Mouse (Mus musculus): ENCODE measurements around the gene Snap25. TPM values are rescaled to one million over a fixed set of nuclear protein-coding genes. Genes with fewer than 3 reads are reported as not detected.

Gene Snap25
- total RNA-seq, 2 experiments from 2014 or later = not detected

DNA sequence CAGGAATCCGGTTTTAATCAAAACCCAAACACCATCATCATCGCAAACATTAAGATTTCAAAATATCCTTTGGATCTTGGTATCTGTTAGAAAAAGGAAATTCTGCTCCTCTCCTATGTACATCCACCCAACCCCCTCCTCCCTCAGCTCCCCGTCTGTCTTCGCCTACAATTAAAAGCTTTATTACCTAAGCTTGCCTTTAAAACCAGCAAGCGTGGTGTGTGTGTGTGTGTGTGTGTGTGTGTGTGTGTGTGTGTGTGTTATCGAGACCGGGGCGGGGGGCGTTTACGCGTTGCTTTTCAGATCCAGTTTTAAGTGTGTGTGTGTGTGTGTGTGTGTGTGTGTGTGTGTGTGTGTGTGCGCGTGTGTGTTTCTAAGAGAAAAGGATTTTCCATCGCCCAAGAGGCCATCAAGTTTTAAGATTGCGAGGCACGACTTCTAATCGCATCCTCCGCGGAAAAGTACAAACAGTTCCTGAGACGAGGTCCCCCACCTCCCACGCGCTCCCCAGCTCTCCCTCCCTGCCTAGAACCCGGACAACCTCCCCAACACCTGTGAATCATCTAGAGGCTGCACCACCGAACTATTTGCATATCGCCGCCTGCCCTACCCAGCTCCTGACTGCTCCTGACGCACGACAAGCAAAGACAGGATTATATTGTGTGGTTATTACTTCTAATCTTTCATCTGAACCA lies 1.4 kb upstream of the Snap25 start:
- no peak for DNase-seq (ENCODE audit: low spot score)
- intact Hi-C loops (cut with DNase I) = loop anchor here (10.0 kb wide), 1 partner anchor 173 kb away; the partner anchor contains the start of gene AL731706.2

DNA sequence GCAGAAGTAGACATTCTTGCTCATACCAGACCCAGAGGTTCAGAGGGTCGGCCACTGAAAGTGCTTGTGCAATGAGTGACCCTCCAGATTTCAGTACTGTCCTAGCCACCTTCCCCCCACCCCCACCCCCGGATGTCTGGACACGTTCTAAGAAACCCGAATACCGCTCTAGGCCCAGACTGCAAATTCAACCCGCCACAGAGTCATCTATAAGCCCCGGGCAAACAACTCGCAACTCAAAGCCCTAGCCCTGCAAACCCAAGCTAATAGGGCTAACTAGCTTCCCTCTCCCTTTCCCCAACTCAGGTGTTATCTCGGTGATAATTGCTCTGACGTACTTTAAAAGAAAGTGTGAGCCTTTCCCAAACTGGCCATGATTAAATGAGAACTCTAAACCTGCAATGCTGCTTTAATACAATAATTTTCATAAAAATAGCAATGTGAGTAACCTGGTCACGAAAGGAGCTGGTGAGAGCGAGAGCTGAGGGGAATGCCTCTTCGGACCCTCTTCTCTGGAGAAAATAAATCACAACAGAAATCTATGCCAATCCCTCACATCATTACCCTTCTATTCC lies 725 bp upstream of the Snap25 start:
- DNase-seq (ENCODE audit: low spot score) = no peak
- intact Hi-C loops (cut with DNase I) = loop anchor here (10.0 kb wide), 1 partner anchor 172 kb away; the partner anchor contains the start of gene AL731706.2

DNA sequence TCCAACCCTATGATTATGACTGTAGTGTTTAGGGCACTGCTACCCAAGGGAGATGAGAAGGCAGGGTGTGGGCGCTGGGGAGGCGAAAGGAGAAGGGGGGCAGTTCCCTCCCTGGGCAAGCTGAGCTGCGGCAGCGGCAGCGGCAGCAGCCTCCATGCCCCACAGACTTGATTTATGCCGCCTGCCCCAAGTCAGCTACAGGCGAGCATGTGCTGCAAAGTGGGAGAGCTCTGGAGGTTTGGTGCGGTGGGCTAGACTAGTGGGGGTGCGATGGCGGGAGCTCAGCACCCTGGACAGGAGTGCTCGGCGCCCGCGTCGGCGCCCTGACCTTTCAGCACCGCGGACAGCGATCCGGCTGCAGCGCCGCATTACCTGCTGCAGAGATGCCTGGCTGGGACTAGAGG lies 757 bp downstream of the Snap25 start:
- intact Hi-C loops (cut with DNase I) = loop anchor here (10.0 kb wide), 1 partner anchor 171 kb away; the partner anchor contains the start of gene AL731706.2
- peak; percentile 21 for DNase-seq (ENCODE audit: low spot score)

DNA sequence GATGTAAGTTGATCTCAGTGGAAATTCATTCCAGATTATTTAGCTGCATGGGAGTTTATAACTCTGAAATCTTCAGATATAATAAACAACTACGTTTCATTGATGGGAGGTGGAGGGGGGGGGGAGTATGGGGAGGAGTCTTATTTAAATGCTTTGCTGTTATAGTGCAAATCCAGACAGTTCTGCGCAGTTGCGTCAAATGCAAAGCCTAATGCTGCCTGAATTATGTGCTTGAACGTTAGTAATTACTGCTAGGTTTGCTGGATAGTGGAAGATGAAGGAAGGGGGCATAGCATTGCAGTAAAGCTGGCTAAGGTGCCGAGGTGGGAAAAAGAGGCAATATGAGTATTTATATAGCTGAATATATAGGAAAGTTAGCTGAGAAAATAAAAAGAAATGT lies 2.3 kb downstream of the Snap25 start:
- DNase-seq (ENCODE audit: low spot score) = no peak

DNA sequence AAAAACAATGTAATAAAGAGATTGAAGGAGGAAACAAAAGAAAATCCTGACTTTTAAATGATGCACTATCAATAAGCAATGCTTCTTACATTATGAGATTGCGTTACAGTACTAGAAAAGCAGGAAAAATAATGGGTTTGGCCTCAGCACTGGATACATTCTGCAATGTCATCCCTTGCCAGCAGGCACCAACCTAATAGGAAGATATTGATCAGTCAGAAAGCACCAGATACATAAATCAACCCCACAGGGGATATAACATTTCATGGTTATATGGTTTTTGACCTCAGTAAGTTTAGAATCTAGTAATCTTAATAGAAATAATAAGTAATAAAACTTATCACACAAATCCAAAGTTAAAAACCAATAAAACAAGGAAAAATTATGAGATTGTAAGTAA lies 3.1 kb downstream of the Snap25 start:
- intact Hi-C loops (cut with DNase I) = loop anchor here (10.0 kb wide), 1 partner anchor 168 kb away; the partner anchor contains the start of gene AL731706.2
- no peak for DNase-seq (ENCODE audit: low spot score)

More for the DNA sequence above, 2.3 kb downstream of the Snap25 start:
- intact Hi-C loops (cut with DNase I) = loop anchor here (10.0 kb wide), 1 partner anchor 169 kb away; the partner anchor contains the start of gene AL731706.2

DNA sequence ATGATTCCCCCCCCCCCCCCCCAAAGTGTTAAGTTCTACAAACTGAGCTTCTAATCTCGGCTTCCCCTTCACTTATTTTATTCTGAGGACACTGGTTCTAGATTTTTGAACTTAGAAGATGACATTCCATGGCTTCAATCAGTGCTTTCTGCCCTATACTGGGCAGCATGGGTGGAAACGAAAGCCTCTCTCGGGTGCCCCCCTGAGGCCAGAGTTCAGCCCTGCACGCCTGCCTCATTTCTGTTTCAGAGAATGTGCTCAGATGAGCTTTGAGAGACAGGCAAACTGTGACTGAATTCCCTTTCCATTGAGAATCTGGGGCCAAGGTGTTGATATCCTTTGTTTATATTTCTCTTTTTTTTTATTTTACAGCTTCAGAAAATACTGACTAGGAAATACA lies 7.0 kb downstream of the Snap25 start:
- intact Hi-C loops (cut with DNase I) = loop anchor here (5.0 kb wide), 1 partner anchor 233 kb away; no protein-coding TSS in a partner anchor
- DNase-seq (ENCODE audit: low spot score) = no peak

DNA sequence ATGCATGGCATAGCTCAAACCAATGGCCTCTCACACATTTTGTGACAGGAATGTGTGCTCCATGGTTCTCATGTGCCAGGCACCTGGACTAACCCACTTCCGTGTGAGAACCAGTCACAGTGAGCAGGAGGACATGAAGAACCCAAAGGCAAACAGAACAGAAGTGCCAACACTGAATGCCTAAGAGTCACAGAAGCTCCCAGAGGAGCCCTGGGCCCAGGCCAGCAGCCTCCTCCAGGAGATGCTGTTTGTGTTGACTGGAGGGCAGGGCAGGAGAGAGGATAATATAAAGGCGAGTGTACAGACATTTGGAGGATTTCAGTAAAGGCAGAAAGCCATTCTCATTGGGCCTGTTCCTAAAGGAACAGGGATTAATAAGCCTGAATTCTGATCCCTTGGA lies 25.0 kb downstream of the Snap25 start:
- intact Hi-C loops (cut with DNase I) = no loop called here
- DNase-seq (ENCODE audit: low spot score) = no peak

DNA sequence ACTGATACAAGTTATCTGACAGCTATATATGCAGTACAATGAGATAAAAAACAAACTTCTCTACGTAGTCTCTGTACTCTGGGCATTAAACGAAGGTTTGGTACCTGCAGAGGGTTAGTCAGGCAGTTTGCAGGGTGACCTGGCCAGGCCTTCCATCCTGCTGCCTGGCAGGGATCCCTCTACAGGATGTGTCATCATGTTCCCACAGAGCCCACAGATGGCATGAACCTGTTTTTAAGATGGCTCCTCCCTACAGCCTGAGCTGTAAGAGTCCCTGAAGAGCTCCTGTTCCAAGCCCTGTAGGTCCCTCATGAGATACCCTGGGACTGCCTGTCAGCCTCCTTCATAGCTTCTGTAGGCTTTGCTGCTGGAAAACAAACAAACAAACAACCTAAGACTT lies 29.0 kb downstream of the Snap25 start:
- intact Hi-C loops (cut with DNase I) = no loop called here
- no peak for DNase-seq (ENCODE audit: low spot score)

DNA sequence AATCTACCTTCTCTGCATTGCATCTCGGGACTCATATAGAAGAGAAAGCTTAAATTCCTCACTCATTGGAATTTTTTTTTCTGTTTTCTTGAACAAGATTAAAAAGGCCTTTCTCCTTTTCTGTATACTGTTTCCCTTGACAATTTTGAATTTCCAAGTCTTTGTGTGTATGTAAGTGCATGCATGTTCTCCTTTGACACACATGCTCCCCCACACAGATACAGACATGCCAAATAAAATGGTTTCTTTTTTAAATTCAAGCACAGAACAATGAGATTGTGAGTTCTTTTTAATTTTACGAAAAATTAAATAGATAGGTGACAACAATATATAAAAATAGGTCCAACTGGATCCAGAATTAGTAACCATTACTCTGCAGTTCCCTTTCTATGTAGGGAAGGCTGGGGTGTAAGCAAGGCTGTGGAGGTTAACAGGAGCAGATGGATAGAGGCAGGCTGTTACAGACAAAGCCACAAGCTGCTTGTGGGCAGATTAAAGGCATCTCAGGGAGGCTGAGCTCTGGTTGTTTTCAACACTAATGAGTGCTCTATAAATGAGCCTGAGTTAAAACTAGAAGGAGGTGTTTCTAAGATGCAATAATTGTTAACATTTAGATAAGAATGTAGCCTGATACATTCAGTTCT lies 31.6 kb downstream of the Snap25 start:
- intact Hi-C loops (cut with DNase I) = no loop called here
- no peak for DNase-seq (ENCODE audit: low spot score)

DNA sequence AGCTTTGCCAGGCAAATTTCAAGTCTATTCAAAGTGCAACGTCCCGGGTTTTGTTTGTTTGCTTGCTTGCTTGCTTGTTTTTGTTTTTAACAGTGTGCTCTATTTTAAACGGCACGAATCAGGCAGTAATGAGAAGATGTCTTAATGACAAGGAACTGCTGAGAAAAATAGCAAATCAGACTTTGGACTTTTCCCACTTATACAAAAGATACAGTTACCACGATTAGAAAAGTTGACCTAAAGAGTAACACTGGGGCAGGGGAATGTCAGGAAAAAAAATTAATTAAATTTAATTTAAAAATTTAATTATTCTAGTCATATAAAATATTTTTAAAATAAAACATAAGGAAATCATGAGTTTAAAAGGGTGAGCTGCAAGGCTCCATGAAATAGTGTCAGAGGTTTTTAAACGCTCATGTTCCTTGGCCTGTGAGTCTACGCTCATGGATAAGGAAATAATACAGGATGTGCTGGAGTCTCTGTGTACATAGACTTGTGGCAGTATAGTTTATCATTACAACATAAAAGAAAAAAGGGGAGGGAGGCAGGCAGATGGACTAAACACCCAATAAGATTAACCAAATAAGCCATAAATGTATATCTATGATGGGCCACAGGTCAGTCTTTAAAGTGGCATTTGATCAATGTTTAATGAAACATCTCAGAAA lies 32.2 kb downstream of the Snap25 start:
- intact Hi-C loops (cut with DNase I) = no loop called here
- no peak for DNase-seq (ENCODE audit: low spot score)

DNA sequence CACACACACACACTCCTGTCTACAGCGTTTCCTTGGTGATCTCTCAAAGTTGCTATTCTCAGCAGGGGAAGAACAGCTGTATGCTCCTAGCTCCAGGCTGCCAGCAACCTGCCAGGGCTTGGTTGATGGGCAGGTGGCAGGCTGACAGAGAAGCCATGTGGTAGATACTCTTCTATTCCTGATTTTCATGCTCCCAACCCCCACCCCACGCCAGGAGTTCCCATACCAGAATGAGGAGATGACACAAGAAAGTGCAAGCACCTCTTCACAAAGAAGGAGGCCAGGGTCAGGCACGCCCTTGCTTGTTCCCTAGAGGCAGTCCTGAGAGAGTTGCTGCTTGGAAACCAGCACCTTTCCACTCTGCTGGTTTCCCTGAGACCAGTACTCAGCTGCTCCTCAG lies 40.4 kb downstream of the Snap25 start:
- intact Hi-C loops (cut with DNase I) = no loop called here
- no peak for DNase-seq (ENCODE audit: low spot score)

DNA sequence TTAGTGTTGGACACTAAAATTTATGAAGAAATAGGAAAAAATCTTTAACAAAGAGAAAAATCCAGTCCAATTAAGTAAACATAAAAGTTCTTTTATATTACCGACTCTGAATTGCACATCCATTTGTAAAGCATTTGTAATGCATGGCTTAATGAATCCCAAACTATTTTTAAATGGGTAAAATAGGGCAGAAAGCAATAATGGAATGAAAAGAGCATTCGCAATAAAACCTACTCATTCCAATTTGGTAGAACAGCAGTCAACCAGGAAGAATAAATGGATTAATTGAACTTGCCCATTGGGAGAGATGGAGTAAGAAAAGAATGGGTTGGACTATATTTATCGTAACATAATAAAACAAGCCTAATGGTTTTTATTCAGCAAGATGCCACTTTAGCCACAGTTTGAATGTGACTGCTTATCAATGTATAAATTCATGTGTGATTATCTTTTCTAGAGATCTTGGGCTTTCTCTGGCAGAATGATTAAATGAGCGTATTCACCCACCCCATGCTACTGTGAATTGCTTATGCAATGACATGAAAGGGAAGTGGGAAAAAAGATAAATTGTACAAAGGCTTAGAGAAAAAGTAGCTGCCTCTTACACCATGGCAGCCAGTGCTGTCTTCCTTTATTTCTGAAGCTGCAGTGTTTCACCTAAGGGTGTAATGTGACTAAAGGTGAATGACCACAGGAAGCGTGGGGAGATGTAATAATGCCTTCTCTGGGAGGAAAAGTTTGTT lies 45.7 kb downstream of the Snap25 start:
- DNase-seq (ENCODE audit: low spot score) = no peak
- intact Hi-C loops (cut with DNase I) = no loop called here

DNA sequence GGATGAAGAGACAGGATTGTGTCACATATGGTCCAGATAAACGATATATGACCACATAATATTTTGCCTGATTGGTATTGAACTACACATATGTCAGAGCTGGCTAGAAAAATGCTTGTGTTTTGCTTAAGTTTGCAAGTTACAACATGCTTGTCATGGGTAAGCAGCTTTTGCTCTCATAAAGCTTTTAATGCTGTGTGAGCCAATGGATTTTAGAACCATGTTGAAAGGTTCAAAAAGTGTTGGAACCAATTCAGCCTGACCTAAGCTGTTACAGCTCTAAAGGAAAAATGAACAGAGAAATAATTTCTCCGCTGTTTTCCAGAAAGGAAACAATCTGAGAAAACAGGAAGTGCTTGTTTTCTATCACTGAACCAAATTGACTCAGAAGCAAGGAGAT lies 64.9 kb downstream of the Snap25 start:
- no peak for DNase-seq (ENCODE audit: low spot score)
- intact Hi-C loops (cut with DNase I) = no loop called here

DNA sequence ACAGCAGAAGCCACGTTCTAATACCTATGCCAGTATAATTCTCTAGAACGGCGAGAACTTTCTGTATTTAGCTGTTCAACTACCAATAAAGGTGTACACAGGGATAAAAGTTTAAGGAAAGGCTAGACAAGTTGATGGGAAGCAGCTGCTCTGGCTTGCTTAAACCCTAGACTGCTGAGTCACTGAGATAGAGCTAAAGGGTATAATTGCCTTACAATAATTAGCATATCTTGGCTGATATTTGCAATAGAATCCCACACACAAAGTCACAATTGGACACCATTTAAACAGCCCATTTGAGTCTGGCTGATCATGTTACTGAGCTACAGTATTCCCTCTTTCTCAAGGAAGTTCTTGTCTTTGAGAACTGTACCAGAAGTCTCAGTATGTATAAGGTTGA lies 65.4 kb downstream of the Snap25 start:
- intact Hi-C loops (cut with DNase I) = no loop called here
- no peak for DNase-seq (ENCODE audit: low spot score)

DNA sequence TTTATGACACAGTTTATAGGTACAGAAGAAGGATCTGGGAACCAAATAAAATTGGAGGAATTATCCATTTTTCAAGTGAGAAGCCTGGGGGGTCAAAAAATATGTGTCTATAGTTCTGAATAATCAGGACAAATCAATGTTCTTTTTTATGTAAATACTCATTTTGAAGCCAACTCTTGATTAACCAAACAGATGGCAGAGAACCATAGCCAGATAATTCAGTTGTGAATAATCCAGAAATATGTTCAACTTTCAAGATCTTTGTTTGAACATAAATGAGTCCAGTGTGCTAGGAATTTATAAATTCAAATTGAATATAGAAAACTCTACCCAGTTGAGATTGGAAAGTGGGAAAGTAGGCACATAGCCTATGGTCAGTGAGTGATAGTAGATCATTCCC lies 67.0 kb downstream of the Snap25 start:
- intact Hi-C loops (cut with DNase I) = no loop called here
- DNase-seq (ENCODE audit: low spot score) = no peak

DNA sequence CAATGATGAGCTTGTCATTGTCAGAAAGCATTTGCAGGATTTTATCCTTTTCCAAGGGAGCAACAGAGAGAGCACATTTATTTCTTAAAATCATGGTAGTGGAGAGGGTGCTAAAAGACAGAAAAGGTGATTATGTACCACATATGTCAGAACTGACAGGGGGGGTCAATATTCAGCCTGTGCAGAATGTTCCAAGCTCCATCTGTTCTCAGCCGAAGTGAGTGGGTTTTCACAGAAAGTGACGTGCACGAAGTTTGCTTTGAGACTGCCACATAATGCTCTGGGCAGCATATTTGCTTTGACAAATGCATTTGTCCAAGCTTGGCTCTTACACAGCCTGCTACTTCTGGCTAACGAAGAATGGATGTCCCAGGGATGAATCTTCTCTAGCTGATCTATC lies 71.1 kb downstream of the Snap25 start:
- intact Hi-C loops (cut with DNase I) = no loop called here
- no peak for DNase-seq (ENCODE audit: low spot score)

DNA sequence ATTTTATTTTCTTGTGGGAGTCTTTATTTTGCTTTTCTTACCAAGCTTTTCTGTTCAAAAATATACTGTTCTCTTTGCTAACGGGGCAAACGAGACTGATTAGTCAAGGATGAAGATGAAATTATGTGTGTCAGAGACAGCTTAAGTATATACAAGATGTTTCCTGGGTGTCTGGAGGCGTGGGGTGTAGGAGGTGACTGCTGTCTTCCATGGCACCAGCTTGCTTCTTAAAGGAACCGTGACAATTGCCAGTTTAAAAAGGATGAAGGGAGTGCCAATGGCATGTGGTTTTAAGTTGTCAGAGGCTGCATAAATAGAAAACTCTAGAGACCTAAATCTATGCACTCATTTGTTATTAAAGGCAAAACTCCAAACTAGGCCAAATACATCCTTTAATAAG lies 75.1 kb downstream of the Snap25 start:
- intact Hi-C loops (cut with DNase I) = no loop called here
- DNase-seq (ENCODE audit: low spot score) = no peak

DNA sequence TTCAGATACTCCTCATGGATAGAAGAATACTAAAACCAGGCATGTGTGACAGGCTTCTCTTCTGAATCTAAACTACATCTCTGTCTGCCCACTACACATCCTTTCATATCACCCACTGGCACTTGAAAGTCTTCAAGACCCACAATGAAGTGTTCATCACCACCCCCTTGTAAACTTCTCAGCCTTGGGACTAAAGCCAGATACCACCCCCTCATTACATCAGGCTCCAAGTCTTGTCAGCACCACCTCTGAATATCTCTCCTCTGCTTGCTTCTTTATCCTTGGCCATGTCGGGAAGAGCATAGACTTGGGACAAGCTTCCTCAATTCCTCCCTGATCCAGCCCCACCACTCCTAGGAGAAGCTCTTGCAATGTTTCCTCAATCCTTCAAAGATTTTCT lies 83.3 kb downstream of the Snap25 start:
- DNase-seq (ENCODE audit: low spot score) = no peak
- intact Hi-C loops (cut with DNase I) = no loop called here

DNA sequence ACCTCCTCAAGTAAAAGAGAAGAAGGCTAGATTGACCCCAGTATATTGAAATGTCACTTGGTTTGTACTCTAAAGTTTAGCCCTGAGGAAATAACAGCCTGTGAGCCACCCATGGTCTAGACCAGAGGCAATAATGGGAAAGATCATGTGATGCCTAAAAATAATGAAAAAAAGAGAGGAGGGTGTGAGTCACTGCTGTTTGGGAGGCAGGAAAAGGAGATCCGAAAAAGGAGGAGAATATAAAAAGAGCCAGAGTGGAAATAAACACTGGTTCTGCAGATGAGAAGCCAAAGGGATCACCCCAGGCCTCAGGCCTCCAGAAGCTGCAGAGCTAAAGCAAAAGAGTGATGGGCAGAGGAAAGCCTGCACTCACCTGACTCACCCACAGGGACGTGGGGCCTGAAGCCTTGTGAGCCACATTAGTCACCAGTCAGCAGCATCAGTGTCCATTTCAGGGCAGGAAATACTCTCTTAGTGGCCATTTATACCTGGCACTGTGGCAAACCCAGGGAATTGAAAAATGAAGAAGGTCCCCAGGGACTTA lies 85.7 kb downstream of the Snap25 start:
- intact Hi-C loops (cut with DNase I) = no loop called here

DNA sequence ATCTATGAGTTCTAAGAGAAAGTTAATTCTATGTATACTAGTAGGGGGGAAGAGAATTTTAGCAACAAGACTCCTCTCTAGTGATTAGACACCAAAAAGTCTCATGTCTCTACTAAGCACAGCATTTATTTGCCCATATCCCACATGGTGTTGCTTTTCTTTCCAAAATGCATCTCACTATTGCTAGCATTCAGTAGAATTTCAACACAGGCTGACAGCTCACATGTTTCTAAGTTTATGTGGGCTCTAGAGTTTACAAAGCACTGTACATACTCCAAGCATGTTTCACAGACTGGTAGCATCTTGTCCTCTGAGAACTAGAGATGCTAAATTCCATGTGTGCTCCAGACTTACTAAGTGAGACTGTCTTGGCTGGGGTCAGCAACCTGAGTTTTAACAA lies 87.8 kb downstream of the Snap25 start:
- intact Hi-C loops (cut with DNase I) = no loop called here
- no peak for DNase-seq (ENCODE audit: low spot score)

More for the DNA sequence above, 85.7 kb downstream of the Snap25 start:
- DNase-seq (ENCODE audit: low spot score) = no peak
